In the genomic region with DNA sequence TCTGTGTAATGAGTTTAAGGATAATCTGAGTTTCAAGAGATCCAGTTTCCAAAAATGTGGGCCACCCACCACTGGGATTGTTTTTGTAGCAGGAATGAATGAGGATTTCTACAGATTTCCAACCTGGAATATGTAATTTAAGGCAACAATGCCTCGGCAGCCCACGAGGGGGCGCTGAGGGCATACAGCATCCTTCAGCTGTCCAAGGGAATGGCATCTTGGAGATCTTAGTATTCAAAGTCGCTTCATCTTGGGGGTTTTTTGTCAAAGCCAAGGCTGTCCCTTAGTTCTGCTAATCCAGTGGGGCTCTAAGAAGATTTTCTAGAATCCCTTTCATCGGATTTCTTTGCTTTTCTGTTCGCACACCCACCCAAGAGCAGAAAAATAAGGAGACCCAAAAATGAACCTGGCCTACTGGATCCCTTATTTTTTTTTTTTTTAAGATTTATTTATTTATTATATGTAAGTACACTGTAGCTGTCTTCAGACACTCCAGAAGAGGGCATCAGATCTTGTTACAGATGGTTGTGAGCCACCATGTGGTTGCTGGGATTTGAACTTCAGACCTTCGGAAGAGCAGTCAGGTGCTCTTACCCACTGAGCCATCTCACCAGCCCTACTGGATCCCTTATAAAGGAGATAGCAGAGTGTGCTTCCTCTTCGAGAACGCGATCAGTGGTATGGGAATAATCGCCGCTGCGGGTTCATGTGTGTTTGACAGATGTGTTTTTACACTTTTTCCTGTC, we compare ENCODE assay signal across 8 mouse cellular contexts. TPM values are rescaled to one million over a fixed set of nuclear protein-coding genes. Genes with fewer than 3 reads are reported as not detected.
DNase-seq lines count a peak whose midpoint lies in the region; ATAC-seq lines count a peak whose summit lies in the region.
"Had no signal": no experiment of that assay in that cellular context is flagged by ENCODE, and none has a peak within 500 bp of the region (broad histone marks: within the 10 kb centered on the region; RNA-seq: fewer than 3 reads in every experiment).

No protein-coding gene starts in this region.

- DNase-seq in A20 (ENCODE audit: low read depth, low spot score) = peak; percentile 67
- peak; percentile 76 for DNase-seq in forelimb bud, embryonic 11.5 days (ENCODE audit: low read depth, low spot score)
- peak; percentile 81 to 85 for DNase-seq in kidney, postnatal 4 days
- DNase-seq in lung, adult 18-20 months = peak; percentile 30 to 42
- peak; percentile 82 to 85 for DNase-seq in right cerebral cortex, postnatal 10 days (ENCODE audit: low spot score in 2 of 2)

- no peaks in the 10 kb centered on the region for H3K4me1 ChIP-seq in brown adipose tissue, adult 24 weeks (ENCODE audit: control insufficient read depth, insufficient read depth, insufficient read length, low read length)
- H3K4me1 ChIP-seq: limb, embryonic 13.5 days had no signal

- ATAC-seq in CD4-positive, CD25-positive, alpha-beta regulatory T cell, adult 4 months = peak; percentile 32

- H3K4me3 ChIP-seq in brown adipose tissue, adult 24 weeks (ENCODE audit: insufficient read depth, low read depth, low read length) = no peak overlapping the region
- H3K4me3 ChIP-seq: limb, embryonic 13.5 days had no signal

- peak overlapping the region; percentile 55; the same call in 1 of the 2 replicates for H3K27ac ChIP-seq in brown adipose tissue, adult 24 weeks (replicated peaks; ENCODE audit: low read depth, low read length)
- H3K27ac ChIP-seq: limb, embryonic 13.5 days had no signal

RNA-seq across cellular contexts. Expression of gene Hectd4, which starts 4.5 kb away (rescaled TPM):
- polyA plus RNA-seq in CD4-positive, CD25-positive, alpha-beta regulatory T cell, adult 4 months (2017; shearing (Covaris generic)) = 1 to 10 TPM; 8.8 to 9.8 TPM
- 6.0 and 9.2 TPM in 2 replicates for polyA plus RNA-seq in brown adipose tissue, adult 24 weeks (2012; ENCODE audit: insufficient read depth, insufficient read length, missing spikeins)

RNA-seq across cellular contexts. Expression of gene Rpl6, which starts 11.3 kb away (rescaled TPM):
- 1,000 to 10,000 TPM; 1,708 to 1,898 TPM for polyA plus RNA-seq in CD4-positive, CD25-positive, alpha-beta regulatory T cell, adult 4 months (2017; shearing (Covaris generic))
- polyA plus RNA-seq in brown adipose tissue, adult 24 weeks (2012; ENCODE audit: insufficient read depth, insufficient read length, missing spikeins) = 462 and 609 TPM in 2 replicates

RNA-seq across cellular contexts. Expression of gene Ptpn11, which starts 24.4 kb away (rescaled TPM):
- polyA plus RNA-seq in CD4-positive, CD25-positive, alpha-beta regulatory T cell, adult 4 months (2017; shearing (Covaris generic)) = 1 to 10 TPM; 7.2 to 8.0 TPM
- polyA plus RNA-seq in brown adipose tissue, adult 24 weeks (2012; ENCODE audit: insufficient read depth, insufficient read length, missing spikeins) = 64.1 and 66.0 TPM in 2 replicates
